Comparison of ENCODE assay signal across 31 mouse cellular contexts in the genomic region with DNA sequence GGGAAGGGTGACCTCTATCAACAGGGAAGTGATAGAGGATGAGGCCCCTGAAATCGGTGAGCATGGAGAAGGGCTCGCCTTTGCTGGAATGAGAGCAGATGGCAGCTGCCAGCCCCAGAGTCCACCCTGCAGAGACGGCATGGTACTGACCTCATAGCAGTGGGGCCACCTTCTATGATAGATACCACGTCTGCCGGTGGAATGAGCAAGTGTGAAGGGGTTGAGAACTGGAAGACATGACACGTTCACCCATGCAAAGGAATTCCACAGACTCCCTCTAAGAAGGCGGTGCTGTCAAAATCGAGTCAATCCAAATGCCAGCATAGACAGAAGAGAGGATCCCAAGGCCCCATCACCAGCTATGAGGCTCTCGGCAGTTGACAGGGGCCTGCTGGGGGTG.
"Had no signal": no experiment of that assay in that cellular context is flagged by ENCODE, and none has a peak within 500 bp of the region (broad histone marks: within the 10 kb centered on the region; RNA-seq: fewer than 3 reads in every experiment).

No protein-coding gene starts in this region.

- H3K9ac ChIP-seq: limb, embryonic 12.5 days; limb, embryonic 13.5 days; limb, embryonic 15.5 days; liver, embryonic 12.5 days; liver, embryonic 13.5 days; liver, embryonic 14.5 days; liver, embryonic 15.5 days; liver, postnatal 0 days; lung, embryonic 14.5 days; lung, embryonic 15.5 days; midbrain, embryonic 12.5 days; midbrain, embryonic 13.5 days; midbrain, embryonic 15.5 days had no signal

- H3K9me3 ChIP-seq: limb, embryonic 10.5 days; limb, embryonic 12.5 days; limb, embryonic 13.5 days; limb, embryonic 15.5 days; liver, embryonic 12.5 days; liver, embryonic 13.5 days; liver, embryonic 15.5 days; lung, embryonic 15.5 days; midbrain, embryonic 10.5 days; midbrain, embryonic 12.5 days; midbrain, embryonic 13.5 days; midbrain, embryonic 15.5 days had no signal

- H3K27me3 ChIP-seq: limb, embryonic 12.5 days; limb, embryonic 15.5 days; liver, embryonic 15.5 days; lung, embryonic 15.5 days; midbrain, embryonic 12.5 days; midbrain, embryonic 13.5 days; midbrain, embryonic 15.5 days had no signal

- H3K27ac ChIP-seq: limb, embryonic 10.5 days; limb, embryonic 12.5 days; limb, embryonic 13.5 days; limb, embryonic 15.5 days; liver, embryonic 12.5 days; liver, embryonic 13.5 days; liver, embryonic 14.5 days; liver, embryonic 15.5 days; lung, embryonic 15.5 days; macrophage; midbrain, embryonic 10.5 days; midbrain, embryonic 12.5 days; midbrain, embryonic 13.5 days; midbrain, embryonic 15.5 days had no signal

- DNase-seq: left cerebral cortex, postnatal 4 days; liver; liver, embryonic 13.5 days; liver, postnatal 0 days; lung, adult 18-20 months; lung, adult 2 months; lung, embryonic 14.5 days; lung, postnatal 10 days; lung, postnatal 14 days; lung, postnatal 36 days; lung, postnatal 4 days; midbrain, embryonic 14.5 days had no signal

- H3K4me2 ChIP-seq: limb, embryonic 12.5 days; limb, embryonic 13.5 days; limb, embryonic 15.5 days; liver, embryonic 11.5 days; liver, embryonic 12.5 days; liver, embryonic 13.5 days; liver, embryonic 15.5 days; lung, embryonic 14.5 days; lung, embryonic 15.5 days; midbrain, embryonic 11.5 days; midbrain, embryonic 12.5 days; midbrain, embryonic 13.5 days; midbrain, embryonic 15.5 days had no signal

- H3K4me3 ChIP-seq: limb, embryonic 10.5 days; limb, embryonic 12.5 days; limb, embryonic 13.5 days; limb, embryonic 15.5 days; liver, embryonic 12.5 days; liver, embryonic 13.5 days; liver, embryonic 15.5 days; lung, embryonic 15.5 days; megakaryocyte, embryonic 14.5 days; midbrain, embryonic 10.5 days; midbrain, embryonic 12.5 days; midbrain, embryonic 13.5 days; midbrain, embryonic 15.5 days; myocyte had no signal

- H3K36me3 ChIP-seq: limb, embryonic 10.5 days; limb, embryonic 12.5 days; limb, embryonic 13.5 days; limb, embryonic 15.5 days; liver, embryonic 12.5 days; liver, embryonic 13.5 days; liver, embryonic 15.5 days; lung, embryonic 15.5 days; midbrain, embryonic 10.5 days; midbrain, embryonic 12.5 days; midbrain, embryonic 13.5 days; midbrain, embryonic 15.5 days had no signal

- ATAC-seq: liver, embryonic 12.5 days; liver, postnatal 0 days; lung, postnatal 0 days; midbrain, embryonic 13.5 days; midbrain, embryonic 15.5 days; midbrain, embryonic 16.5 days had no signal

- H3K4me1 ChIP-seq: limb, embryonic 10.5 days; limb, embryonic 12.5 days; limb, embryonic 13.5 days; limb, embryonic 15.5 days; liver, embryonic 12.5 days; liver, embryonic 13.5 days; liver, embryonic 15.5 days; lung, embryonic 15.5 days; megakaryocyte, embryonic 14.5 days had no signal
